Mouse (Mus musculus) heart, postnatal 14 days (tissue): Measurements from ENCODE around the gene Fpgt. TPM values are rescaled to one million over a fixed set of nuclear protein-coding genes. Genes with fewer than 3 reads are reported as not detected.

Source experiments
- total RNA-seq, 2 experiments: library from RNA; stranded (reverse); gene quantifications; 2 replicates each; pipeline ENCODE4 v1.2.3; 2021

Gene Fpgt
- total RNA-seq, 2 experiments from 2014 or later = 9.1 to 11.3 TPM

Other genes with a start within 250 kb of the Fpgt start
- gene Tnni3k, start 38.0 kb downstream of the Fpgt start, total RNA-seq = 10 to 100 TPM; 87.0 to 90.5 TPM
- under 1 TPM; 0.22 to 0.43 TPM for gene Lrriq3, start within 50 bp of the Fpgt start, total RNA-seq